Mouse (Mus musculus) brain, embryonic 14.5 days (tissue): ENCODE data around the gene Hoxb8. TPM values are rescaled to one million over a fixed set of nuclear protein-coding genes. Genes with fewer than 3 reads are reported as not detected.

ENCODE experiments used
- DNase-seq: peaks from one replicate; pipeline ENCODE4 v3.0.0-alpha.2; 2011; ENCODE audit warnings: low read depth
- CTCF ChIP-seq: fragments of 200-500 bp; IDR thresholded peaks from 2 replicates; pipeline ENCODE4 v1.5.1; 2012; ENCODE audit warnings: inconsistent platforms, mild to moderate bottlenecking, moderate library complexity, borderline replicate concordance; ENCODE audit not compliant: insufficient read depth, insufficient read length; ENCODE audit errors: extremely low read depth
- POLR2A ChIP-seq: fragments of 200-500 bp; IDR thresholded peaks from 2 replicates; pipeline ENCODE4 v1.6.1; 2012; ENCODE audit warnings: mild to moderate bottlenecking, inconsistent platforms, borderline replicate concordance; ENCODE audit not compliant: poor library complexity, insufficient read depth, insufficient read length, severe bottlenecking; ENCODE audit errors: extremely low read depth
- polyA plus RNA-seq: library from polyadenylated mRNA; depleted of rRNA; stranded (reverse); fragments of >200 nt; gene quantifications from 2 replicates; pipeline ENCODE4 v1.2.3, GENCODE M21; 2012; rRNA removed

Gene Hoxb8
- polyA plus RNA-seq, 1 experiment, result 19.0 TPM

DNA sequence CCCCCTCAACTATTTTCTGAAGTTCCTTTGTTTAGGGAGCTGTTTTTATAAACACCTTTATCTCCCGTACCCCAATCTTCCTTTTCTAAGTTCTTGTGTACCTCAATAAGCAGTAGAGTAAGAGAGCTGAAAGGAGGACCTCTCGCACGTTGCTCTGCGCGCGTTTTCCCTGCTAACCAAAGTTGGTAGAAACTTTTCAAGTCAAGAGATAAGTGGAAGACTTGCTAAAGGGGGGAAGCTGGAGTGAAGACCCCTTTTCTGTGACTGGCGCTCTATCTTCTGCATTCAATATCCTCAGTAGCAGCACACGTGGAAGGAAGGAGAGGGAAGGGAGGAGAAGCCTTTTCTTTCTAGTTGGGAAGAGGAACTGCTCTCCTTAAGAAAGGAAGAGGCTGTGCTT lies 43.3 kb downstream of the Hoxb8 start:
- no peak for DNase-seq
- TF ChIP-seq CTCF, result no peak
- TF ChIP-seq POLR2A, result no peak

DNA sequence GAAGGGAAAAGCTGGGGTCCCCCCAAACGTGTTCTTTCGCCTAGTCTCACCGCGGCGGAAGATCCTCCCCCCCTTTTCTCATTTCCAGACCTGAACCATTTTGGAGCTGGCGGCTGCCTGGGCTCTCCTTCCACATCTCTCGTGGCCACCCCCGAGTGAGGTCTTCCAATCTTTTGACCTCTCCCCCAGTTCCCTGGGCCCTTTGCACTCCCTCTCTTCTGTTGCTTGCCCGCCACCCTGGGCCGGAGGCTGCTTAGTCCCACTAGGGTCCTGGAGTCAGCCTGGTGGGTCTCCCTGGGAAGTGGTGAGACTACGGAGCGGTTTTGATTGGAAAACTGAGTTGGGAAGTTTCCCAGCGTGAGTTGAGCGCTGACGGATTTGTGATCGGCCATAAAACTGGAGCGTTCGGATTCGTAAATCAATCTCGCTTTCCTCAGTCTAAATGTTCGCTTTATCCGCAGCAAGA lies 44.1 kb downstream of the Hoxb8 start:
- TF ChIP-seq POLR2A (no peak), CTCF (no peak)
- no peak for DNase-seq

GRCm38 (mm10) chr11:96326705-96327104 lies 45.0 kb downstream of the Hoxb8 start:
- TF ChIP-seq CTCF (no peak), POLR2A (no peak)

DNA sequence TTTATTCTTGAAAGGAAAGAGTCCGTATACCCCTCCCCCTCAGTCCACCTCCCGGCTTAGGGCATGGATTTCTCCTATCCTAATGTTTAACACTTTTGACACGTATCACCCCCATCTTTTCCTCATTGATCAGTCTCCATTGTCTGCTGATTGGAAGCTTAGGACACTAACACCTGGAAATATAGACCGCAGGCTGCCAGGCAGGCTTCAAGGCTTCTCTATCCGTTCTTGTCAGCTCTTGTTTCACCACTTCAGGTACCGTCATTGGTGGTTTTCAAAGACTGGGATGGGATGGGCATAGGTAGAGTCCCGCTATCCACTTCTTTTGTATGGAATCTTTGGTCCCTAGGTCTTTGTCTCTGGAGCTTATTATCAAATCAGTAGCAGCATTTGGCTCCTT lies 45.4 kb downstream of the Hoxb8 start:
- DNase-seq, result no peak
- TF ChIP-seq CTCF, result no peak
- TF ChIP-seq POLR2A, result no peak

More at GRCm38 (mm10) chr11:96326705-96327104, 45.0 kb downstream of the Hoxb8 start:
- no peak for DNase-seq

- DNase-seq, result no peak
These were observed 46.0 kb downstream of the Hoxb8 start for GRCm38 (mm10) chr11:96327750-96328149.

DNA sequence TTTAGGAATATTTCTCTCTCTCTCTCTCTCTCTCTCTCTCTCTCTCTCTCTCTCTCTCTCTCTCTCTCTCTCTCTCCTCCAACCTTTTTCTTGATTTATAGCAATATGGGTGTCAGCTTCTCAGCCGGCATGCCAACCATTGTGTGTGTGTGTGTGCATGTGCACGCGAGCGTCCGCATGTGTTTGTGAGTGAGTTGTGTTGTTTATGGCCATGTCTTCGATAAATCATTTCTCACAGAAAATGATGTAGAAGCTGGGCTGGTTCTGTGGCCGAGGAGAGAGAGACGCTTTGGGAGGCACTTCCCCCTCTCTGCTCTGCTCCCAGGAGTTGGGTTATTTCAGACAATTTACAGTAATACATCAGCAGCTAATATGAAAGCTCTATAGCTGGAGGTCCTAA lies 46.9 kb downstream of the Hoxb8 start:
- no peak for TF ChIP-seq CTCF
- TF ChIP-seq POLR2A, result no peak
- no peak for DNase-seq

More at GRCm38 (mm10) chr11:96327750-96328149, 46.0 kb downstream of the Hoxb8 start:
- TF ChIP-seq CTCF, result no peak
- no peak for TF ChIP-seq POLR2A

GRCm38 (mm10) chr11:96332105-96332504 lies 50.4 kb downstream of the Hoxb8 start:
- TF ChIP-seq POLR2A, result no peak
- TF ChIP-seq CTCF, result no peak
- DNase-seq, result no peak

- TF ChIP-seq POLR2A, result no peak
- TF ChIP-seq CTCF, result no peak
- no peak for DNase-seq
These were observed 50.9 kb downstream of the Hoxb8 start for GRCm38 (mm10) chr11:96332618-96333032.

DNA sequence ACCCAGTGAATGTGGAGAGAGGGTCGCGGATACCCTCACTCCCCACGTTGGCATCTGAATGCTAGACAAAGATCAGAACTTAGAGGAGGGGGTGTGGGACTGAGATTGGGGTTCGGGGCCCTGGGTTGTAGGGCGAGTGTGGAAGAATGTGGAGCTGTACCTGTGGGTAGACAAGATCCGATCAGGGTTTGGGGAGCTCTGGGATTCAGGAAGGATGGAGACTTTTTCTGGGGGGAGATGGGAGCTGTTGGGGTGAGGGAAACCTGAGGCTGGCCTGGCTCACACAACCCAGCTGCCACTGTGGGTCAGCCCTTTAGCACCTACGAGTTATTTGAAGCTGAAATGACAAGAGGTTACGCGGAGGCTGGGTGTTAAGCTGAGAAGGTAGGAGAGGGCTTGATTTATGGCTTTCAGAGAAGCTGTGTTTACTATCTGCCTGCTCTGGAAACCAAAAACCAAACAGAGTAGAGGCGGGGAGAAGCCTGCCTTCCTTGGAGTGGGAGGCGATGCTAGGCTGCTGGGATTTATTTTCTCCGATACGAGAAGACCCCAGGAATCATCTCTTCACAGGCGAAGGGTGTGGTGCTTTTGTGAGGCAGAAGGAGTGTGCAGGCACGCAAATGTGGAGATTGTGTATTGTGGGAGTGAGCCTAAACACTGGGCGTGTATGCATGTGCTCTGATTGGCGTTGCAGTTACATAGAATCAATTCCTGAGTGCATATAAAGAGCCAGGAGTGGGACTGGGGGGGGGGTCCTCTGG lies 51.7 kb downstream of the Hoxb8 start:
- no peak for TF ChIP-seq POLR2A
- TF ChIP-seq CTCF, result no peak
- DNase-seq, result no peak

- TF ChIP-seq CTCF (no peak), POLR2A (no peak)
- no peak for DNase-seq
These were observed 52.3 kb downstream of the Hoxb8 start for GRCm38 (mm10) chr11:96334002-96334364.

Other genes with a start within 250 kb of the Hoxb8 start
- 52.7 and 60.8 TPM in 2 replicates for gene Snf8, start 247.0 kb upstream of the Hoxb8 start, polyA plus RNA-seq
- gene Ube2z, start 216.5 kb upstream of the Hoxb8 start, polyA plus RNA-seq, result 57.9 and 62.6 TPM in 2 replicates
- 312 and 344 TPM in 2 replicates for gene Atp5g1, start 206.2 kb upstream of the Hoxb8 start, polyA plus RNA-seq
- gene Calcoco2, start 169.9 kb upstream of the Hoxb8 start, polyA plus RNA-seq, result not detected in 2 replicates
- 0.71 and 0.86 TPM in 2 replicates for gene Ttll6, start 148.1 kb upstream of the Hoxb8 start, polyA plus RNA-seq
- not detected in 2 replicates for gene Hoxb13, start 87.6 kb upstream of the Hoxb8 start, polyA plus RNA-seq
- 0.04 and 0.06 TPM in 2 replicates for gene Hoxb9, start 10.4 kb upstream of the Hoxb8 start, polyA plus RNA-seq
- gene Hoxb7, start 4.7 kb downstream of the Hoxb8 start, polyA plus RNA-seq, result 0.11 and 2.4 TPM in 2 replicates
- gene Hoxb6, start 10.6 kb downstream of the Hoxb8 start, polyA plus RNA-seq, result 0.68 and 14.3 TPM in 2 replicates
- 3.3 and 43.9 TPM in 2 replicates for gene Hoxb5, start 21.4 kb downstream of the Hoxb8 start, polyA plus RNA-seq
- 0.72 and 6.6 TPM in 2 replicates for gene Hoxb4, start 36.4 kb downstream of the Hoxb8 start, polyA plus RNA-seq
- gene Hoxb3, start 41.4 kb downstream of the Hoxb8 start, polyA plus RNA-seq, result 4.6 and 41.7 TPM in 2 replicates
- 3.6 and 18.5 TPM in 2 replicates for gene Hoxb2, start 68.6 kb downstream of the Hoxb8 start, polyA plus RNA-seq
- gene Hoxb1, start 83.8 kb downstream of the Hoxb8 start, polyA plus RNA-seq, result 0.04 TPM in 1 of 2 replicates, not detected in the other
- gene Skap1, start 182.7 kb downstream of the Hoxb8 start, polyA plus RNA-seq, result 1.9 and 2.3 TPM in 2 replicates